Mouse (Mus musculus) spleen, postnatal 0 days (tissue): ENCODE data around the gene Siglecg. TPM values are rescaled to one million over a fixed set of nuclear protein-coding genes. Genes with fewer than 3 reads are reported as not detected.

Experiments used
- polyA plus RNA-seq: library from polyadenylated mRNA; unstranded; fragments of >200 nt; fragmentation: Nextera tagmentation; extraction: Ambion mirVana; gene quantifications from 2 replicates; pipeline ENCODE4 v1.2.1, GENCODE M21; 2015

The Siglecg gene
- polyA plus RNA-seq, result 4.9 and 6.5 TPM in 2 replicates

DNA sequence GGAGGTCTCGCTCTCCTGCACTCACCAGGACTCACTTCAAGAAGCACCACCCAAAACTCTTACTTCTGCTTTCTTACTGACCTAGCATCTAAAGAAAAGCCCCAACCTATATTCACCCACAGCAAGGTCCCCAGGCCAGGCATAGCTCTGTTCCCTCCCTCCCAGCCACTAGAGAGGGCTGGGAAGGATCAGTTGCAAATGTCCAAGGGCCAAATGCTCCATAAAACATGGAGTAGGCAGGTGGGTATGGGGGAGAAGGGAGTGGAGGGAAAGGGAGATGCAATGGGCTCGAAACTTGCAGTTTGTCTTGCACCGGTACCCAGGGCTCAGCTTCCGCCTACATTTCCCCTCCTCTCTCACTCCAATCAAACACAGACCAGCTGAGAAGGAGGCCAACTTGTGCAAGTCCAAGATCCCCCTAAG lies at the start of gene Siglecg:
Gene Siglecg, plus strand, starts transcription at position 74 of the 423 bp plus-strand sequence.

DNA sequence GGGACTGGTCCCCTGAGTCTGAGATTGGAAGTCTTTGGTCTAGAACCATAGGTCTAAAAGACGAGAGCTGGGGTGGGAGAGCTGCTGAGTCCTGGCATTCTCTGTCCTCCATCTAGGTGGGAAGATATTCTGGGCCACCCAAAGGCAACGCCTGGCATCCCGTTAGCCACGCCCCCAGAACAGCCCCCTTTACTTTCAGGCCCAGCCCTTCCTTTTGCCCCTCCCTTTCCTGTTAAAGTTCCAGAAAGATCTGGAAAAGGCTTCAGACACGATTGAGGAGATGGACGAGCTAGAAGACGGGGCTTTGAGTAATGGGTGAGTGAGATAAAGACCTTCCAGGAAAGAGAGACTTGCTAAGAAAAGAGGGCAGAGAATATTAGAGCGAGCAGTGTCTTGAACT lies 19.4 kb downstream of the Siglecg start, which contains the start of gene Lim2:
Gene Lim2, plus strand, starts transcription at position 265 of the 400 bp plus-strand sequence.

DNA sequence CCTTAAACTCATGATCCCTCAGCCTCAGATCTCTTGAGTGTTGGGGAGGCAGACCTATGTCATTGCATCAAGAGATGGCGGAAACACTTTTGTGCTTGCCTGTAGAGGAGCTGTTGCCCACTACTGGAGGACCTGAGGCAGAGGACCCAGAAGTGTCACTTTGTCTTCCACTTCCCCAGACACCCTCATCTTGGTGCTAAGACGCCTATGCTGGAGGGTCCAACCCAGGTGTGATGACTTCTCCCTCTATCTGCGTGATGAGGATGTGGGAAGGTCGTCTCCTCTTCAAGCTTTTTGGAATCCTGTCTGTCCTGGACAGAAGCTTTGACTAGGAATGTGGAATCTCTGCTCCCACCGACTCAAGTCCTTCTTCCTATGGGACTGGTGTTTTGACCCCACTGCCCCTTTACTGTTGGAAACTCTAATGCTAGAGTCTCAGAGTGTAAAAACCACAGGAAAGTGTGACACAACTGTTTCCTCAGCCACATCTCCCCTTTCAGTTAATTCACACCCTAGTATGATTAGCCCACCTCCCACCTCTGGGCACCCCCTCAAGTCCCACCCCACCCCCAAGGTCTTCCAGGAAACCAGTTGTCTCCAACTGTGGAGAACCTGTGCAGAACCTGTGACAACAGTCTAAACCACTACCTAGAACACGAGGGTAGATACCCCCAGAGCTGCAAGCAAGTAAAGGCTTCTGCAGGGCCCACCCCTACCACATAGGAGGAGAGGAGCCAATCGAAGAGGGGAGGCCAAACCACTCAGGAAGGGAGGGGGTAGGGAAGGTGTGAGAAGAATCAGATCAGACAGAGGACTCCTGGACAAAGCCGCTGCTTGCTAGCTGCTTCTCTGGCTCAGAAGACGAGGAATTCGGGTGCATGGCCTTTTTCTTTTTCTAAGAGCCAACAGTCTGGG lies 28.6 kb downstream of the Siglecg start, which contains the start of gene Nkg7:
Gene Nkg7, plus strand, starts transcription at position 733 of the 915 bp plus-strand sequence.

DNA sequence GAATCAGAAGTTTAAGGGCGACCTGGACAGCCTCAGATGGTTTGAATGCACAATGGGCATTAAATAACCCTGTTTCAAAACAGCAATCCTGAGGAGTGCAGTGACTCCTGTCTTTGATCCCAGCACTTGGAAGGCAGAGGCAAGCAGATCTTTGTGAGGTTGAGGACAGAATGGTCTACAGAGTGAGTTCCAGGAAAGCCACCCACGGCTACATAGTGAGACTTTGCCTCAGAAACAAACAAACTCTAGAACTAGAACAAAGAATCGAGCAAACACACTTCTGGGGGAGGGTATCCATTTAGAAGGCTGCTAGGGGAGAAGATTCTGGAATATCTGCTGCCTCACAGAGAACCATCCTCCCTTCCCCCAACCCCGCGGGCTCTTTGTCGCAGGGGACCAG lies 32.5 kb downstream of the Siglecg start, which contains the start of gene Cldnd2:
Gene Cldnd2, plus strand, starts transcription at position 301 of the 400 bp plus-strand sequence.

DNA sequence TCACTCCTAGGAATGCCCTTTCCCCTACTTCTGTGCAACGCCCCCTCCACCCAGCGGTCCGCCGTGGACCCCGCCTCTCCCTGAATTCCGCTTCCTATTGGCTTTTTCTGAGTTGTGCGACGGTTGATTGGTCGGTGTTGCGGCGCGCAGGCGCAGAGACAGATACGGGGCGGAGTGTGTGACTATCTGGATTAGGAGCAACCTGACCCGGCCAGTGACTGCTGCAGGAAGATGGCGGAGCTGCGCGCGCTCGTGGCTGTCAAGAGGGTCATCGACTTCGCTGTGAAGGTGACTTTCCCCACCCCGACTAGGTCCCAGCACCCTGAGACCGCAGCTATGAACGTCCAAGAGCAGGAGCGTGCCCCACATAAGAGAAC lies 35.9 kb downstream of the Siglecg start, which contains the start of the genes Etfb and Gm45233:
Gene Etfb, plus strand, starts transcription at position 167 of the 377 bp plus-strand sequence.
Gene Gm45233, plus strand, starts transcription at position 212 of the 377 bp plus-strand sequence.

DNA sequence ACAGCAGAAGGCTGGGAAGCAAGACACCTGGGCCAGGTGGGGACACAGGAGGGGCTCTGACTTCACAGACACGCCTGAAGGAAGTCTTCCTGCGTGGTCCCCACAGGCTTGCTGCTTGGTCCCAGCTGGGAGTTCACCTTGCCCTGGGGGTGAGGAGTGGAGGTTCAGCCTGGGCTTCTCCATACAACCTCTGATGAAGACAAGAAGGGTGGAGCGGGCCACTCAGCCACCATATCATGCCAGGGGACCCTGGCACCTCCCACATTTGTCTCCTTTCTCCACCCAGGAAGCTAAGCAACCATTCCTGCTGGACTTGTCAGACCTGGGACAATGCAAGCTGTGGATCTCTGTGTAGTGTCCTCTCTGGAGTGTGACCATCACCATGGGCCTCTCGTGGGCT lies 54.8 kb downstream of the Siglecg start, which contains the start of gene Vsig10l:
Gene Vsig10l, plus strand, starts transcription at position 301 of the 400 bp plus-strand sequence.

Other genes starting within 250 kb of the Siglecg start
- 5.0 and 5.7 TPM in 2 replicates for gene Zfp715, start 94.9 kb upstream of the Siglecg start, polyA plus RNA-seq
- 1.6 and 1.7 TPM in 2 replicates for gene Siglecf, start 56.9 kb upstream of the Siglecg start, polyA plus RNA-seq
- gene Lim2, start 19.5 kb downstream of the Siglecg start, polyA plus RNA-seq, result not detected in 2 replicates
- 33.2 and 49.1 TPM in 2 replicates for gene Nkg7, start 28.9 kb downstream of the Siglecg start, polyA plus RNA-seq
- gene Cldnd2, start 32.6 kb downstream of the Siglecg start, polyA plus RNA-seq, result not detected in 2 replicates
- gene Etfb, start 35.9 kb downstream of the Siglecg start, polyA plus RNA-seq, result 261 and 295 TPM in 2 replicates
- not detected in 2 replicates for gene Gm45233, start 35.9 kb downstream of the Siglecg start, polyA plus RNA-seq
- 3.4 and 5.6 TPM in 2 replicates for gene Vsig10l, start 54.9 kb downstream of the Siglecg start, polyA plus RNA-seq
- gene Iglon5, start 81.9 kb downstream of the Siglecg start, polyA plus RNA-seq, result not detected in 2 replicates
- gene 4931406B18Rik, start 97.7 kb downstream of the Siglecg start, polyA plus RNA-seq, result not detected in 2 replicates
- gene Cd33, start 136.2 kb downstream of the Siglecg start, polyA plus RNA-seq, result 20.9 and 29.8 TPM in 2 replicates
- 0.84 and 0.99 TPM in 2 replicates for gene Zfp658, start 154.1 kb downstream of the Siglecg start, polyA plus RNA-seq
- gene Zfp719, start 171.4 kb downstream of the Siglecg start, polyA plus RNA-seq, result 1.9 and 2.9 TPM in 2 replicates
- not detected in 2 replicates for gene Zfp819, start 199.0 kb downstream of the Siglecg start, polyA plus RNA-seq
- gene Ceacam18, start 226.5 kb downstream of the Siglecg start, polyA plus RNA-seq, result 0.17 and 0.32 TPM in 2 replicates